In genomic region chr13:54227916-54228483, GRCm38 (mm10) we compare ENCODE assay signal across 9 mouse cellular contexts. TPM values are rescaled to one million over a fixed set of nuclear protein-coding genes. Genes with fewer than 3 reads are reported as not detected.
DNase-seq lines count a peak whose midpoint lies in the region; ATAC-seq and TF ChIP-seq lines count a peak whose summit lies in the region.
"Had no signal": no experiment of that assay in that cellular context is flagged by ENCODE, and none has a peak within 500 bp of the region (broad histone marks: within the 10 kb centered on the region; RNA-seq: fewer than 3 reads in every experiment).

No protein-coding gene starts in this region.

- H3K27ac ChIP-seq in neural tube, embryonic 15.5 days (replicated peaks): no peak overlapping the region
- no peak overlapping the region for H3K27ac ChIP-seq in bone marrow, adult 2 months (ENCODE audit: control insufficient read depth, insufficient read depth, low read depth, low read length, poor library complexity)
- H3K27ac ChIP-seq in forebrain, embryonic 10.5 days: no peak overlapping the region
- H3K27ac ChIP-seq: lung, embryonic 15.5 days had no signal

- DNase-seq in neural tube, embryonic 10.5 days (ENCODE audit: extremely low spot score, low spot score): peak; percentile 48
- DNase-seq in forebrain, embryonic 10.5 days (ENCODE audit: extremely low spot score, low spot score): peak; percentile 34
- DNase-seq in heart, postnatal 14 days: peak; percentile 54 to 74
- peak; percentile 51 to 75 for DNase-seq in layer of hippocampus, postnatal 14 days (ENCODE audit: low spot score in 2 of 2)
- DNase-seq in thymus, postnatal 4 days: peak; percentile 36

- H3K4me3 ChIP-seq in neural tube, embryonic 15.5 days (replicated peaks): no peak overlapping the region
- no peak overlapping the region for H3K4me3 ChIP-seq in bone marrow, adult 2 months (replicated peaks; ENCODE audit: control insufficient read depth, low read depth, low read length)
- H3K4me3 ChIP-seq in forebrain, embryonic 10.5 days: no peak overlapping the region
- H3K4me3 ChIP-seq: lung, embryonic 15.5 days had no signal

- H3K36me3 ChIP-seq in neural tube, embryonic 15.5 days: no peaks in the 10 kb centered on the region
- H3K36me3 ChIP-seq in forebrain, embryonic 10.5 days (replicated peaks): no peaks in the 10 kb centered on the region
- H3K36me3 ChIP-seq: lung, embryonic 15.5 days had no signal

- 25% methylated on average over 13 of the region's 13 CpGs for WGBS in neural tube, embryonic 15.5 days
- 44% methylated on average over 13 of the region's 13 CpGs for WGBS in bone marrow, adult 2 months
- 30% methylated on average over 13 of the region's 13 CpGs for WGBS in forebrain, embryonic 10.5 days

- intact Hi-C loops in heart, postnatal 14 days (cut with DNase I): loop anchor here (1.0 to 10.0 kb wide), 3 partner anchors 56 to 443 kb away; no protein-coding TSS in a partner anchor

- H3K9ac ChIP-seq in neural tube, embryonic 15.5 days (replicated peaks): no peak overlapping the region
- H3K9ac ChIP-seq: lung, embryonic 15.5 days had no signal

- TF ChIP-seq POLR2A in bone marrow, adult 2 months (IDR thresholded peaks at IDR 0.05; ENCODE audit: borderline replicate concordance, control insufficient read depth, low read depth, low read length): no peak

- no peaks in the 10 kb centered on the region for H3K9me3 ChIP-seq in neural tube, embryonic 15.5 days (replicated peaks)
- H3K9me3 ChIP-seq in forebrain, embryonic 10.5 days: no peaks in the 10 kb centered on the region
- H3K9me3 ChIP-seq: lung, embryonic 15.5 days had no signal

- H3K4me2 ChIP-seq in neural tube, embryonic 15.5 days: no peak overlapping the region
- H3K4me2 ChIP-seq: lung, embryonic 15.5 days had no signal

- no peaks in the 10 kb centered on the region for H3K4me1 ChIP-seq in neural tube, embryonic 15.5 days
- H3K4me1 ChIP-seq in bone marrow, adult 2 months (ENCODE audit: control insufficient read depth, insufficient read depth, low read length): peaks cover 3% of the 10 kb centered on the region
- peaks cover 4% of the 10 kb centered on the region for H3K4me1 ChIP-seq in forebrain, embryonic 10.5 days
- H3K4me1 ChIP-seq: lung, embryonic 15.5 days had no signal

- no peaks in the 10 kb centered on the region for H3K27me3 ChIP-seq in neural tube, embryonic 15.5 days (replicated peaks)
- H3K27me3 ChIP-seq in forebrain, embryonic 10.5 days (ENCODE audit: poor library complexity, severe bottlenecking): peaks cover 14% of the 10 kb centered on the region
- H3K27me3 ChIP-seq: lung, embryonic 15.5 days had no signal

- peak; percentile 60; the same call in 1 of the 2 replicates for TF ChIP-seq CTCF in bone marrow, adult 2 months (IDR thresholded peaks at IDR 0.05; ENCODE audit: control insufficient read depth, insufficient read depth, low read length)

- ATAC-seq in neural tube, embryonic 15.5 days (ENCODE audit: low FRiP score): no peak
- ATAC-seq in megakaryocyte-erythroid progenitor cell, adult 5-6 weeks (replicated peaks; ENCODE audit: low FRiP score, low TSS enrichment, poor library complexity, severe bottlenecking): peak; percentile 68

RNA-seq across cellular contexts. Expression of gene Hrh2, which starts 36.1 kb away (rescaled TPM):
- 0.45 and 0.74 TPM in 2 replicates for polyA plus RNA-seq in neural tube, embryonic 15.5 days (2015; fragmentation: Nextera tagmentation; extraction: Ambion mirVana)
- polyA plus RNA-seq in bone marrow, adult 2 months (2011; ENCODE audit: insufficient read depth, insufficient read length, low replicate concordance, missing spikeins): 1.3 and 4.4 TPM in 2 replicates
- 0.06 TPM in 1 of 2 replicates, not detected in the other for polyA plus RNA-seq in forebrain, embryonic 10.5 days (2016; fragmentation: Nextera tagmentation; extraction: Ambion mirVana)
- total RNA-seq in heart, postnatal 14 days (2021): under 1 TPM; 0.07 to 0.10 TPM
- 1 to 10 TPM; 4.8 to 5.7 TPM for total RNA-seq in layer of hippocampus, postnatal 14 days (2021)
- 3.6 and 4.6 TPM in 2 replicates for total RNA-seq in megakaryocyte-erythroid progenitor cell, adult 5-6 weeks (2014; fragmentation: Nextera tagmentation)
- total RNA-seq in megakaryocyte-erythroid progenitor cell, adult 5-6 weeks (2017): 1.6 and 2.2 TPM in 2 replicates
